Mouse (Mus musculus) testis, adult 2 months (tissue): ENCODE results near the gene Ifnb1.

Experiments
- CTCF ChIP-seq: fragments of 200-500 bp; IDR thresholded peaks from 2 replicates; pipeline ENCODE4 v1.5.1; 2012; ENCODE audit warnings: low read depth, mild to moderate bottlenecking, inconsistent platforms, low read length, moderate library complexity; ENCODE audit not compliant: control insufficient read depth, insufficient read depth, insufficient replicate concordance
- POLR2A ChIP-seq: fragments of 200-500 bp; IDR thresholded peaks from 2 replicates; pipeline ENCODE4 v1.6.1; 2012; ENCODE audit warnings: low read depth, mild to moderate bottlenecking, inconsistent platforms, low read length, moderate library complexity; ENCODE audit not compliant: control insufficient read depth

- TF ChIP-seq CTCF (no peak), POLR2A (no peak)
Measured at GRCm38 (mm10) chr4:88547986-88548385, 25.4 kb upstream of the Ifnb1 start.
